Mouse (Mus musculus): ENCODE measurements at regions not wholly inside any gene's neighbourhood (a gene's known extent, or its start where the extent isn't known, plus 50 kb on each side); places are given as distances from the start of the nearest gene placed in this dataset.

DNA sequence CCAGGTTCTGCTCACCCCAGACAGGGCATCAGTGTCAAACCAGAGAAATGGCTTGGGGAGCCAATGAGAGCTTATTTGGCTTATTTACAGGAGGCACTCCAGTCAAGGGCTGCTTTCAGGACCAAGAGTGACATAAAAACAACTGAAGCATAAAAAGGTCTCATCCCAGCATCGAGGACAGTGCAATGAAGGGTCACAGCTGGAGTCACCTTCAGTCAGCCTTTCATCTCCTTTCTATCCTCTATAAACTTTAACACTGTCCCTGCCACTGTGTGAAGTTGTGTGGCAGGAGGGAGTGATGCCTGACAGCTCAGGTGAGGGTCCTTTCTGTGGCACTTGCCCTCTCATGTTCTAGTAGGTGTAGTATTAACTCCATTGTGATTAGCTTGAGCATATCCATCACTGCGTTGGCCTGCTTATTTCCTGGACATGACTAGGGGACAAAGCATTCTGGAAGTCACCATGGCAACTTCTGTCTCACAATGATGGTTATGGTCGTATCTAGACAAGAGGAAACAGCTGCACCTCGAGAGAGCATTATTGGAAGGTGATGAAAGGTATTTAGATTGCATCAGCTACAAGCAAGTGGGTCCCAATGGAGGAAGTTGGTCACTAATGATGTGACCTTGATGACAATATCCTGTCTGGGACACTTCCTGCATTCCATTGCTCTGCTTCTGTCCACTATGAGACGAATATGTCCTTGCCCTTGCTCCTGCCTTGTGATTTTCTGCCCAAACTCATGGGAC is 87.8 kb upstream of the Enpp6 start:
- no peak for DNase-seq (ENCODE audit: low spot score)

DNA sequence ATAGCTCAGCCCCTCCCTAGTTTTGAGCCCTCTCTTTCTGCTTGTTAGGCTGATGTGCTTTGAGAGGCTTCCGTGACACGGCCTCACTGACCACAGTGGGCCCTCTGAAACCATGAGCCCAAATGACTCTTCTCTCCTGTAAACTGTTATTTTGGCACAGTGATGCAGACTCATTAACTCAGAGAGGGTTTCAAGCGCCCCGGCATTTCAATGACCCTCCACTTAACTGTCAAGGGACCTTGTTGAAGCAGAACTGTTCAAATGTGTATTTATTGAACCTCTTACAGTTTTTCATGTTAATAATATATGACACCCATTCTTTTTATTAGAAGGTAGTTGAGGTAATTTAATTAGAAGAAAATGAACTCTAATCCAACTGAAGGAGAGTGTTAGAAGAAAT is 85.9 kb upstream of the Enpp6 start:
- DNase-seq (ENCODE audit: low spot score), result no peak

DNA sequence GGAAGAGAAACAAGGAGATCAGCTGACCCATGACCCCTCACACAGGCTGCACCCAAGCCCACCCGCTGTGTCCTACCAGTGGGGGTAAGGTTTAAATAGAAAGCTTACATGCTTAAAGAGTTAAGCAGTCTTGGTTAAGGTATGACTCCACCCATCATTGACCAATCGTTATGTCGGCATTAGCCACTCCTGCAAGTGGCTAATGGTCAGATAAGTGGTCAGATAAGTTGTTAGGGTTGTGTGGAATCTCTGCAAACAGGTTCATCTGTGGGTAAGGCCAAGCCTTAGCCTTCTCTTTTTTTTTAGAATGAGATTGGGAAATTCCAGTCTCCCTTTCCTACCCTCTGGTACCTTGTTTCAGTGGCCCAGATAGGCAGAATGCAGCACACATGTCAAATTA is 82.0 kb upstream of the Enpp6 start:
- no peak for DNase-seq (ENCODE audit: low spot score)

DNA sequence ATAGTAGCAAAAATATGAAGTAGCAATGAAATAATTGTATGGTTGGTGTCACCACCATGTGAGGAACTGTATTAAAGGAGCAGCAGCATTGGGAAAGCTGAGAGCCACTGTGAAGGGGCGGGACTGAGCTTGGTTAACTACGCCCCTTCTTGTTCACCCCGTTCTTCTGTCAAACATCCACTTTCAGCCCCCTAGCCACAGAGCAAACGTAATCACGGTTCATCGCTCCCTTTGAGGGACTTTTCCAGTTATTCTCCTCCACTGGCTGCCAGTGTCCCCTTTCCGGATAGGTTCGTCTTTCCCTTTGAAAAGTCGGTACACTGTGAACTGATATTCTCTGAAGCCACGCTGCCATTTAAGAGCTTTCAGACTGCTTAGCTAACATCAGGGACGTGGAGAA is 79.3 kb upstream of the Enpp6 start:
- no peak for DNase-seq (ENCODE audit: low spot score)

DNA sequence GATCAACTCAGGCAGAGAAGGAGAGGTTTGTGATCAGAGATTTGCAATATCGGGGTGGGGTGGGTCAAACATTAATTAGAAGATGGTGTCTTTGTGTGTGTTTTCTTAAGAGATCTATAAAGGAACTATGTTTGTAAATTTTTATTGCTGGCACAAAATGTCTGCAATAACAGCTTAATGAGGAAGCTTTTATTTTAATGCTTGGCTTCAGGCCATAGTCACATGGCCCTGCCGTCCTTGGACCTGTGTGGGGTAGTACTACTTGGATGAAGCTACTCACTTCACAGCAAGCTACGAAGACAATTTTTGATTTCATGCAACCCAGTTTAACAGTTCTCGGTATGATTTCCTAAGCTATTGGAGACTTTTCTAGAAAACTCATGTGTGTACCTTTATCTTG is 78.5 kb upstream of the Enpp6 start:
- no peak for DNase-seq (ENCODE audit: low spot score)

DNA sequence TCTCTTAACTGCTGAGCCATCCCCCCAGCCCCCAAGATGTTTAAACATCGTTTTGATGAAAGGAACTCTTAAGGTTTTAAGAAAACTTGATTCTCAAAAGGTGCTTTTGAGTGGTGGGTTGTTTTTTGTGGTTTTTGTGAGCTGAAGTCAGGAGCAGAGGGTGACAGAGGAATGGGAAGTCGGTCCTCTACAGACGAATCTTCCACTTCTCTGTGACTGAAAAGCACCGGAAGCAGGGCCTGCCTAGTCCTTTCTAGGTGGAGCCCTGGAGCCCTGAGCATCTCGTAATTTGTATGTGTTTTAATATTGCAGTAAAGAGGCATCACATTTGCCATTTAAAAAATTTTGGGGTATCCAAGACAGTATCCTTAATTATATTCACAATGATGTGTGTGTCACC is 72.7 kb upstream of the Enpp6 start:
- no peak for DNase-seq (ENCODE audit: low spot score)

DNA sequence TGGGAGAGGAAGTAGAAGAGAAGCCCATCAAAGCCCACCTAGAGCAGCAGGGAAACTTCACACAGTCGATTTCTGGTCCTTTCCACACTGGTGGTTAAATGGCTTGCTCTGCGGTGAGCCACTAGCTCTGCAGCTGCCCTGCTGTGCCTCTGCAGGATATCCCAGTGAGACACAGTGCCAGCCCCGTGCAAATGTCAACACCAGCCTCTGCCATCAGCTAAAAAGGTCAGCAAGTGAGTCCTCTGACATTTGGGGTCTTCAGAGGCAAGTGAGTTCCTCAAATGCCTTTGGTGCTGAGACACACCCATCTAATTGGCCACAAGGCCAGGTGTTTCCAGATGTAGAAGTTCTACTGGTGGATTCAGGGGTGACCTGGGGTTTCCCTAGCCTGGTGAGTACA is 66.6 kb upstream of the Enpp6 start:
- DNase-seq (ENCODE audit: low spot score), result no peak

DNA sequence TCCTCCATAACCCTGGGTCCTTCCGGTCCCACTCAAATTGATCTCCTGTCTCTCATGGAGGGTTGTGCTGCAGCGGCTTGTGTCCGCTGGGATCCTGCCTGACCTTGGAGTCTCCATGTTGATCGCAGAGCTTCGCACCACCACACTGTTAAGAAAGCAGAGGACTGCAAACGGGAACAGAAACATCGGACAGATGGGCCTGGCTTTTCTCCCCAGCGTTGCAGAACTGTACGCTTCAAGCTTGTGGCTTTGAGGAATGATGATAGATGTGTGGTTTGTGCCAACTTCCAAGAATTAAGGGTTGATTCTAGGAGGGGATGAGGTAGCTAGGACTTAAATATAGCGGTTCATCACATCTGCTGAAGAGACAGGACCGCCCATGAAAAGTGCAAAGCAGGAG is 65.6 kb upstream of the Enpp6 start:
- DNase-seq (ENCODE audit: low spot score), result no peak

DNA sequence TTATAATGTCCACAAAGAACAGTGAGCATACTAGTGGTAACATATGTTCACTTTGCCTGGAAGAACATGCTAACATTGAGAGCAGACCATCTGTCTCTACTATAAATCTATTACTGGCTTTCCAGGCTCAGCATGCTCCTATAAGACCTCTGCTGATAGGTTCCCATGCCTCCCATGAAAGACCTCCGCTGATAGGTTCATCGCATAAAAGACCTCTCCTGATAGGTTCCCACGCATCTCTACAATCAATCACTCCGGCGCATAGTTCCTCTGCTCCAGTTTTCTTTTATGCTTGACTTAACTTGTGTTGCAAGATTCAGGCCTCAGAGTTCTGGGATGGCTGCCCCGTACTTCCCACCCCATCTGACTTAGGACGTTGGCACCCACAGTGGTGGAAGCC is 65.1 kb upstream of the Enpp6 start:
- DNase-seq (ENCODE audit: low spot score), result no peak

DNA sequence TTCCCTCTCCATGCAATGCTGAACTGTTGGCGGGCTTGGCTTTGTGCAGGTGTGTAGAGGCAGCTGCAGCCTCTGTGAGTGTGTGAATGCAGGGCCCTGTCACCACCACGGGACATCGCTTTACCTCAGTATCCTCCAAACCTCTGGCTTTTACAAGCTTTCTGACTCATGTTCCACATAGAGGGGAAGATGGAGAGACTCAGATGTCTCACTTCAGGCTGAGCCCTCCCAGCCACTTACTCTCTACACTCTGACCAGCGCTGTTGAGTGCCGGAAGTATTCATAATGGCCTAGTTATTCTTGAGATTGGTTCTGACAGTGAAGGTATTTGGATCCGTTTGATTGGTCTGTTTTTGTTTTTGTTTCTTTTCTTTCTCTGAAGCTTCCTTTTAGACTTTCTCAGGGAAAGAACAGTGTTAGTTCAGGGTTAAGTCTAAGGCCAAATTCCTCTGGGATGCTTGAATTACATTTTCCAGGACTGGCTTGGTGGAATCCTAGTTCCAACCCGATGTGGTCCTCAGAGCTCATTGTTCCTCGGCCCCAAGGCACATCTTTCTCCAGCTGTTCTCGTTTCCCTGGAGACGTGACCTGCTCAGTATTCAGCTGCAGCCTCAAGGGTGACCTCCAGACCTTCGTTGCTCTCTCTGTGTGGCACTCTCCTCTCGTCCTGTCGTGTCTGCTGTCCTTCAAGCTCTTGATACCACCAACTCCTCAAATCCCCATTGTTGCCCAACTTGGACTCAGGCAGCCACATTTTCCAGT is 61.7 kb upstream of the Enpp6 start:
- no peak for DNase-seq (ENCODE audit: low spot score)

DNA sequence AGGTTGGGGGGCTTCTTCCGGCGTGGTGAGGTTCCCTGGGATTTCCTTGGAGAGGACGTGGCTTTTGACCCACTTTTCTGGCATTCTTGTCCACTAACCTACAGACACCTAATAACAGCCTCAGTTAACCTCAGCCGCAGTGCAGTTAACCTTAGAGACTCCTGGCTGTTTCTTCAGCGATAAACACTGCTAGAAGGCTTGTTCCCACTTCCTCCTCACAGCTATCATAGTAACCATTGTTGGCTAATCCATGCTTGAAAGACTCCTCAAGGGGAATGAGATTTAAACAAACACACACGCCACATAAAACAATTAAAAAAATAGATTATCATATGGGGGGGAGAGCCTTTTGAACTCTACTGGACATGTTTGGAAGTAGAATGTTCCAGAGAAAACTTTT is 58.0 kb upstream of the Enpp6 start:
- DNase-seq (ENCODE audit: low spot score), result no peak

DNA sequence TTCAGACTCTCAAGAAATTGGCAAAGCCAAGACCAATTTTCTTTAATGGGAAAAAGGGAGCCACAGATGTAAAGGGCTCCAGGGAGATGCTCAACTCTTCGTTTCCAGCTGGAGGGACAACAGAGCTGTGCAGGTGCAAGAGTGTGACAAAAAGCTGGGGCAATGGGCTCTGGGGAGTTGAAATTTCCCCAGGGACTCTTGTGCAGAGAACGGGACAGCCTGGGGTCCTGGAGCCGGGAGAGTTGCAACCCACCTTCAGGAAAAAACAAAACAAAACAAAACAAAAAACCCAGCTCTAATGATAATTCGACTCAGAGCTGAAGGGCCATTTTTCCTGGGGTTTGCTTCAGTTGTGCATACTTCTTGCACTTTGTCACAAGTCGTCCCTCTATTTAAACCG is 57.0 kb upstream of the Enpp6 start:
- DNase-seq (ENCODE audit: low spot score), result no peak

DNA sequence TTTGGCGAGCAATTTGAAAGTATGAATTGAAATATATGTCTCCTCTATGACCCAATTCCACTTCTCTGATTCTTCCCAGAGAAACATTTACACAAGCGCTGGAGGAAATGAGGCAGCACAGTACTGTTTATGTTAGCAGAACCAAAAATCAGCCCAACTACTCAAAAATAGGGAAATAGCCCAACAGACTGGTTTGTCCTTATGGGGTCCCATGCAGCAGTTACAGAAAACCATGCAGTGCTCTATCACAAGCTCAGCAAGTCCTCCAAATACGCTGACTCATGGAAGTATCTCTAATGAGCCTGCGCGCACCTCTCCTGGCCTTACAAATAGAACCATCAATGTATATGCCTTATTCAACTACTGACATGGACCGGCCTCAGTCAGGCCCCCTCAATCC is 55.4 kb upstream of the Enpp6 start:
- DNase-seq (ENCODE audit: low spot score), result no peak

DNA sequence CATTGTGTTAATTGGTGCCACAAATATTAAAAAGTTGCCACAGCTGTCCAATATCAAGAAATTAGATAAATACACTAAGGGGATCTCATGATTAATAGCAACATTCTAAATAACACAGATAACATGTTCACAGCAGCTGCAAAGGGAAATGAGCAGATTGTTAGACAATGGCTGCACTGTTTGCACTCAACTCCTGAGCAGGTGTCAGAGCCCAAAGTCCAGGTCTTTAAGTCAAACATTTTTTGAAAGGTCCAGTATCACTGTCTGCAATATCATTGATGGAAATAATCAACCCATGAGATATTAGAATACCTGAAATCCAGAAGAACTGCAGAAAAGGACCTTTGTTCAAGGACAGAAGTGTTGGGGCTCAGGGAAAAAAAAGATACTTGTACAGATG is 53.4 kb upstream of the Enpp6 start:
- no peak for DNase-seq (ENCODE audit: low spot score)

DNA sequence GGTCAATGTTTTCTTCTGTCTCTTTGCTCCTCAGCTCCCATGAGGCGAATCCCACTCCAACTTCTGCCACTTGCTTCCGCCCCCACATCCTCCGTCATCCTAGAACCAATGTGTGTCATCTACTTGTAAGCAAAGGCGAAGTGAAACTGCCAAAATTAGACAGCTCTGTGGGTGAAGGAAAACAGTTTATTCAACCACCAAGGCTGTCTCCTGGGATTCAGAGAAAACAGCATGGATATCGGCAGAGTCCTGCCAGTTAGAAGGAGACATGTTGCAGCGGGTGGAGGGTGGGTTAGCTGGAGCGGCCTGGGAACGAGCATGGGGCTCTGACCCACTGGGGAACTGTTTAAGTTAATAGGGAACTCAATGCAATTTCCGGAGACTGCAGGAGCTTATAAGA is 52.4 kb upstream of the Enpp6 start:
- no peak for DNase-seq (ENCODE audit: low spot score)

DNA sequence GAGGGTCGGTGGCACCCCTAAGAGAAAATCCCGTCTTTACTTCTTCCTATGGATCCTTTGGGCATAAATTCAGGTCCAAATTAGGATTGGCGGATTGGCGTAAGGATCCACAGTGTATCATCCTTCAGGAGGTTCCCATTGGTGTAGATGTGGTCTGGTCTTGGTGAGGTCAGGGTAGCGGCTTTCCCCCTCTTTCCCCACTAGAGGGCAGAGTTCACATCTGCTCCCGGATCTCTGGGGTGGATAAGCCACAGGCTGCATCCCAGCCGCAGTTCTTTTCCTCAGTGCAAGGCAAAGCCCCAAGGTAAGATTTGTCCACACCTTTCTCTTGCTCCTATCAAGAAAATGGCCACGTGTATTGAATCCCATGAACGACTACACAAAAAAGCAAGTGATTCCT is 51.8 kb upstream of the Enpp6 start:
- DNase-seq (ENCODE audit: low spot score), result peak; percentile 56

DNA sequence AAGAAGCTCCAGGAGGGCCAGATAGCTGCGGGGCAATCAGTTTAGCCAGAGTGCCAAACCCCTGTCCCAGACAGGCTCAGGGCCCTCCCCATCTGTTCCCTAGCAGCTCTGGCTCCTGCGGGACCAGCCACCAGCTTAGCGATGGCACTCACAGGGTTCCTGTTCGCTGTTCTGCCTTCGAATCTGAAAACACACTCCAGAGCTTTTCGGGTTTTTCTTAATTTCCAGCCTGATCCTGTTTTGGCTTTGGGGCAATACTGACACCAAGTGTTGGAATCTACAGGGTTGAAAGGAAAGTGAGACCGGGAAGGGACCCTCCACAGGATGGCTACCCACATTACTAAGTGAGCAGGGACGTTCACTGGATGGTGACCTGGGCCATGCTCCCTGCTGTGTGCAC is 50.6 kb upstream of the Enpp6 start:
- DNase-seq (ENCODE audit: low spot score), result no peak
